Mouse (Mus musculus): Measurements from ENCODE around the gene Zbtb49.

DNA sequence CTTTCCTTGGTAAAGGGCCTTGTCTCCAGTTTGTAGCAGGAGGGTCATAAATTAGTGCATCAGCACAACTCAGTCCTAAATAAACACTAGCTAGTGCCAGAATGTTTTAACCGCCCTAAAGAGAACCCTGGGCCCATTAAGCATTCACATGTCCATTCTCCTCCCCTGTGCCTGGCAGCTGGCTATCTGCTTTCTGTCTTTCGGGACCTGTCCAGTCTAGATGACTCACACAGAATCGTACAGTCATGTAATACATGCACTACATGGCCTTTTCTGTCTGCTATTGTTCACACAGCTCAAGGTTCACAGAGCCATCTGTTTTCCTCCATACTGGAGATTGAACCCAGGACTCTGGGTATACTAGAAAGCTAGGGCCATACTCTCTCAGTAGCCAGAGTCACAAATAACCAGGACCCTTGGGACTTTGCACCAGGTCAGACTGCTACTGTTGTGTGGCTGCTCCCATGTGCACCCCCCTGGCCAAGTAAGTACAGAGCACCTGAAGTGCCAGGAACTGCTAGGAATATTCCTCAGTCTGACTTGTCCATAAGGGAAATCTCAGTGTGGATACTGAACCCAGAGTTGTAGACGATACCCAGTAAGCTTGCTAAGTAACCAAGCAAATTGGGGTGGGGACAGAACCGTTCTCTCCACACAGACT is 23.3 kb downstream of the Zbtb49 start:
- TF ChIP-seq CTCF (IDR thresholded peaks at IDR 0.05; ENCODE audit: low read depth) (no peak), EP300 (IDR thresholded peaks at IDR 0.05; ENCODE audit: low read depth) (no peak)
